Mouse (Mus musculus): ENCODE results near the gene Vmn1r4. TPM values are rescaled to one million over a fixed set of nuclear protein-coding genes. Genes with fewer than 3 reads are reported as not detected.

Vmn1r4 gene
- 0.14 and 0.15 TPM in 2 replicates for polyA plus RNA-seq (2012; rRNA removed)

- Histone ChIP-seq H3K27me3 (replicated peaks; ENCODE audit: control insufficient read depth, insufficient read depth, low read length) (no peaks in the 10 kb centered on the region), H3K36me3 (ENCODE audit: control insufficient read depth, insufficient read depth, low read length) (no peaks in the 10 kb centered on the region), H3K4me1 (ENCODE audit: control insufficient read depth, insufficient read depth, low read length) (peaks cover 9% of the 10 kb centered on the region), H3K27ac (ENCODE audit: insufficient read depth, low read depth, low read length) (peak within 1 kb of the TSS; percentile 86), H3K4me3 (ENCODE audit: insufficient read depth, low read depth, low read length) (peak within 1 kb of the TSS; percentile 81)
- peak; percentile 24 for TF ChIP-seq POLR2A (IDR thresholded peaks at IDR 0.05; ENCODE audit: low read depth, low read length)
- no peak for TF ChIP-seq CTCF (conservative IDR thresholded peaks at IDR 0.05; ENCODE audit: insufficient read depth, insufficient read length, low read depth, low read length)
- DNase-seq, result peak; percentile 98
- 3% methylated on average over 64 of the region's 64 CpGs for WGBS
These were observed at the start of gene Vmn1r4, which contains the start of gene Nt5c3 for GRCm38 (mm10) chr6:56923726-56924707. TSS of gene Vmn1r4 (plus strand) at chr6:56924015. TSS of gene Nt5c3 (minus strand) at chr6:56923932.

DNA sequence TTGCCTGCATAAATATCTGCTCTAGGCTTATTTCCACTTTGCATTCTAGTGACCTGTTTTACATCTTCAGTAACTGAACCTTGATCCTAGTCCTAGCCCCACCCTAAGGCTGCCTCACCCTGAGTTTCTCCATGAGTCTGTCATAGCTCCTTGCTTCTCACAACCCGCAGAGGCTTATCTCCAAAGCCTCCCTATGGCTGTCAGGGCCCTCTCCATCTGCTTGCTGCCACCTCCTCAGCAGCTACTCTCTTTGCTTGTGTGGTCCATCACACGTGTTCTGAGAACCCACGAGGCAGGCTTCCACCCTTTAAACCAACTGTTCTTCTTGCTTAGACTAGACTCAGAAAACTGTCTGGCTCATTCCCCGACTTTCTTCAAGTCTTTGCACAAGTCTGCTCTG is 46.9 kb upstream of the Vmn1r4 start:
- H3K27ac ChIP-seq (ENCODE audit: insufficient read depth, low read depth, low read length), result no peak overlapping the region
- no peaks in the 10 kb centered on the region for H3K27me3 ChIP-seq (replicated peaks; ENCODE audit: control insufficient read depth, insufficient read depth, low read length)
- 78% methylated on average over 4 of the region's 4 CpGs for WGBS
- H3K36me3 ChIP-seq (ENCODE audit: control insufficient read depth, insufficient read depth, low read length), result peaks cover 6% of the 10 kb centered on the region
- no peak for DNase-seq
- H3K4me1 ChIP-seq (ENCODE audit: control insufficient read depth, insufficient read depth, low read length), result no peaks in the 10 kb centered on the region
- no peak for TF ChIP-seq CTCF (conservative IDR thresholded peaks at IDR 0.05; ENCODE audit: insufficient read depth, insufficient read length, low read depth, low read length)
- no peak for TF ChIP-seq POLR2A (IDR thresholded peaks at IDR 0.05; ENCODE audit: low read depth, low read length)
- H3K4me3 ChIP-seq (ENCODE audit: insufficient read depth, low read depth, low read length), result no peak overlapping the region

DNA sequence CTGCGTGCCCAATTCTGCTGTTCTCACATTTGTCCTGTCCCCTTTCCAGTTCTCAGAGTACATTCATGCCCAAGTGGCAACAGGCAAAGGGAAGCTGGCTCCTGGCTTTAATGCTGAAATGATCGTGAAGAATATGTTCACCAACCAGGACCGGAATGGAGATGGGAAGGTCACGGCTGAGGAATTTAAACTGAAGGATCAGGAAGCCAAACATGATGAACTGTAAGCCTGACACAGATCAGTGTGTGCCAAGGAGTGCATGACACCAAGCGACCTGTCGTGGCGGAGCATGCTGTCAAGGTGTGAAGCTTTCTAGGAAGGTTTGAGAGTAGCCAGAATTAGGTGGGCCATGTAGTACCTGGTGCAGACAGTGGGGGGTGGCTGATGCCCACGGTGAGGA is 45.8 kb upstream of the Vmn1r4 start:
- no peaks in the 10 kb centered on the region for H3K27me3 ChIP-seq (replicated peaks; ENCODE audit: control insufficient read depth, insufficient read depth, low read length)
- WGBS, result 81% methylated on average over 8 of the region's 8 CpGs
- no peak overlapping the region for H3K4me3 ChIP-seq (ENCODE audit: insufficient read depth, low read depth, low read length)

GRCm38 (mm10) chr6:56879352-56879955 is 44.4 kb upstream of the Vmn1r4 start:
- Histone ChIP-seq H3K27me3 (replicated peaks; ENCODE audit: control insufficient read depth, insufficient read depth, low read length) (no peaks in the 10 kb centered on the region), H3K4me1 (ENCODE audit: control insufficient read depth, insufficient read depth, low read length) (no peaks in the 10 kb centered on the region), H3K36me3 (ENCODE audit: control insufficient read depth, insufficient read depth, low read length) (peaks cover 6% of the 10 kb centered on the region), H3K27ac (ENCODE audit: insufficient read depth, low read depth, low read length) (no peak overlapping the region), H3K4me3 (ENCODE audit: insufficient read depth, low read depth, low read length) (no peak overlapping the region)
- DNase-seq, result no peak
- no peak for TF ChIP-seq POLR2A (IDR thresholded peaks at IDR 0.05; ENCODE audit: low read depth, low read length)
- no peak for TF ChIP-seq CTCF (conservative IDR thresholded peaks at IDR 0.05; ENCODE audit: insufficient read depth, insufficient read length, low read depth, low read length)
- 25% methylated on average over 1 of the region's 1 CpGs for WGBS

More for the DNA sequence above, 45.8 kb upstream of the Vmn1r4 start:
- 0 out of 2 replicates have a peak, but pooled peaks have one; percentile 28 for TF ChIP-seq CTCF (conservative IDR thresholded peaks at IDR 0.05; ENCODE audit: insufficient read depth, insufficient read length, low read depth, low read length)
- no peak for TF ChIP-seq POLR2A (IDR thresholded peaks at IDR 0.05; ENCODE audit: low read depth, low read length)
- no peak for DNase-seq
- H3K36me3 ChIP-seq (ENCODE audit: control insufficient read depth, insufficient read depth, low read length), result peaks cover 6% of the 10 kb centered on the region
- H3K27ac ChIP-seq (ENCODE audit: insufficient read depth, low read depth, low read length), result no peak overlapping the region
- H3K4me1 ChIP-seq (ENCODE audit: control insufficient read depth, insufficient read depth, low read length), result no peaks in the 10 kb centered on the region

GRCm38 (mm10) chr6:56888561-56888960 is 35.3 kb upstream of the Vmn1r4 start:
- TF ChIP-seq CTCF (conservative IDR thresholded peaks at IDR 0.05; ENCODE audit: insufficient read depth, insufficient read length, low read depth, low read length) (no peak), POLR2A (IDR thresholded peaks at IDR 0.05; ENCODE audit: low read depth, low read length) (no peak)
- Histone ChIP-seq H3K36me3 (ENCODE audit: control insufficient read depth, insufficient read depth, low read length) (peaks cover 7% of the 10 kb centered on the region), H3K4me1 (ENCODE audit: control insufficient read depth, insufficient read depth, low read length) (no peaks in the 10 kb centered on the region), H3K27me3 (replicated peaks; ENCODE audit: control insufficient read depth, insufficient read depth, low read length) (no peaks in the 10 kb centered on the region), H3K27ac (ENCODE audit: insufficient read depth, low read depth, low read length) (no peak overlapping the region), H3K4me3 (ENCODE audit: insufficient read depth, low read depth, low read length) (no peak overlapping the region)
- DNase-seq, result no peak
- WGBS, result 91% methylated on average over 6 of the region's 6 CpGs

GRCm38 (mm10) chr6:56890762-56891161 is 33.1 kb upstream of the Vmn1r4 start:
- H3K27me3 ChIP-seq (replicated peaks; ENCODE audit: control insufficient read depth, insufficient read depth, low read length), result no peaks in the 10 kb centered on the region
- H3K36me3 ChIP-seq (ENCODE audit: control insufficient read depth, insufficient read depth, low read length), result peaks cover 6% of the 10 kb centered on the region
- no peak for TF ChIP-seq CTCF (conservative IDR thresholded peaks at IDR 0.05; ENCODE audit: insufficient read depth, insufficient read length, low read depth, low read length)
- TF ChIP-seq POLR2A (IDR thresholded peaks at IDR 0.05; ENCODE audit: low read depth, low read length), result no peak
- no peak overlapping the region for H3K27ac ChIP-seq (ENCODE audit: insufficient read depth, low read depth, low read length)
- H3K4me1 ChIP-seq (ENCODE audit: control insufficient read depth, insufficient read depth, low read length), result no peaks in the 10 kb centered on the region
- no peak overlapping the region for H3K4me3 ChIP-seq (ENCODE audit: insufficient read depth, low read depth, low read length)
- DNase-seq, result no peak
- 89% methylated on average over 2 of the region's 2 CpGs for WGBS

- Histone ChIP-seq H3K27ac (ENCODE audit: insufficient read depth, low read depth, low read length) (no peak overlapping the region), H3K36me3 (ENCODE audit: control insufficient read depth, insufficient read depth, low read length) (no peaks in the 10 kb centered on the region), H3K4me1 (ENCODE audit: control insufficient read depth, insufficient read depth, low read length) (peaks cover 3% of the 10 kb centered on the region; the same call in 1 of the 2 replicates), H3K27me3 (replicated peaks; ENCODE audit: control insufficient read depth, insufficient read depth, low read length) (no peaks in the 10 kb centered on the region), H3K4me3 (ENCODE audit: insufficient read depth, low read depth, low read length) (no peak overlapping the region)
- whole genome bisulfite sequencing, result 48% methylated on average over 3 of the region's 3 CpGs
- TF ChIP-seq CTCF (conservative IDR thresholded peaks at IDR 0.05; ENCODE audit: insufficient read depth, insufficient read length, low read depth, low read length) (no peak), POLR2A (IDR thresholded peaks at IDR 0.05; ENCODE audit: low read depth, low read length) (no peak)
- peak; percentile 13 for DNase-seq
These were observed 24.2 kb upstream of the Vmn1r4 start for GRCm38 (mm10) chr6:56899601-56900000.

All from kidney, adult 2 months (tissue).